Mouse (Mus musculus) lung, embryonic 15.5 days (tissue): ENCODE measurements at regions not wholly inside any gene's neighbourhood (a gene's known extent, or its start where the extent isn't known, plus 50 kb on each side); places are given as distances from the start of the nearest gene placed in this dataset.

ENCODE experiments used
- ATAC-seq: fragments of 200-750 bp; cut with Nextera tagmentation; 2 replicates; pipeline ENCODE4 v1.8.0; 2017; ENCODE audit warnings: moderate number of reproducible peaks, borderline replicate concordance; ENCODE audit not compliant: low FRiP score, low TSS enrichment; ENCODE audit errors: extremely low read depth
- H3K27ac ChIP-seq: fragments of 300-500 bp; sonication (generic); 2 replicates; pipeline ENCODE4 v1.5.1; 2015; ENCODE audit warnings: moderate library complexity, mild to moderate bottlenecking, inconsistent platforms
- H3K27me3 ChIP-seq: fragments of 300-500 bp; sonication (generic); 2 replicates; pipeline ENCODE4 v1.6.1; 2015; ENCODE audit warnings: inconsistent platforms
- H3K36me3 ChIP-seq: fragments of 300-500 bp; sonication (generic); 2 replicates; pipeline ENCODE4 v1.6.1; 2015; ENCODE audit warnings: inconsistent platforms
- H3K4me1 ChIP-seq: fragments of 300-500 bp; sonication (generic); 2 replicates; pipeline ENCODE4 v1.6.1; 2015; ENCODE audit warnings: inconsistent platforms
- H3K4me2 ChIP-seq: fragments of 300-500 bp; sonication (generic); 2 replicates; pipeline ENCODE4 v1.6.1; 2015; ENCODE audit warnings: inconsistent platforms, mild to moderate bottlenecking, moderate library complexity
- H3K4me3 ChIP-seq: fragments of 300-500 bp; sonication (generic); 2 replicates; pipeline ENCODE4 v1.5.1; 2015; ENCODE audit warnings: mild to moderate bottlenecking, inconsistent platforms
- H3K9ac ChIP-seq: fragments of 300-500 bp; sonication (generic); 2 replicates; pipeline ENCODE4 v1.6.1; 2015; ENCODE audit warnings: inconsistent platforms
- H3K9me3 ChIP-seq: fragments of 300-500 bp; sonication (generic); 2 replicates; pipeline ENCODE4 v1.6.1; 2016; ENCODE audit warnings: inconsistent platforms
- WGBS: fragments of 180-500 bp; shearing (Covaris S2); methylation state at CpG from one replicate; pipeline ENCODE4 v1.1.7; 2015; 5-methylcytosine and 5-hydroxymethylcytosine counted together

GRCm38 (mm10) chrX:119852436-119852835 lies 74.6 kb upstream of the Pabpc5 start:
- no peak overlapping the region for H3K4me2 ChIP-seq

More at GRCm38 (mm10) chrX:119852436-119852835, 74.6 kb upstream of the Pabpc5 start:
- Histone ChIP-seq H3K9me3 (no peaks in the 10 kb centered on the region), H3K4me3 (no peak overlapping the region), H3K4me1 (no peaks in the 10 kb centered on the region), H3K27ac (no peak overlapping the region), H3K27me3 (no peaks in the 10 kb centered on the region), H3K9ac (no peak overlapping the region), H3K36me3 (no peaks in the 10 kb centered on the region)
- ATAC-seq = peak; percentile 73; the same call in 1 of the 2 replicates
- WGBS = 45% methylated on average over 5 of the region's 5 CpGs
